Mouse (Mus musculus): ENCODE data around the gene Gm10053. TPM values are rescaled to one million over a fixed set of nuclear protein-coding genes. Genes with fewer than 3 reads are reported as not detected.
A peak's percentile ranks its signal among the peaks of the same experiment; 100 is the strongest.

The Gm10053 gene
- total RNA-seq, 2 experiments from 2014 or later = 979 to 1,022 TPM

DNA sequence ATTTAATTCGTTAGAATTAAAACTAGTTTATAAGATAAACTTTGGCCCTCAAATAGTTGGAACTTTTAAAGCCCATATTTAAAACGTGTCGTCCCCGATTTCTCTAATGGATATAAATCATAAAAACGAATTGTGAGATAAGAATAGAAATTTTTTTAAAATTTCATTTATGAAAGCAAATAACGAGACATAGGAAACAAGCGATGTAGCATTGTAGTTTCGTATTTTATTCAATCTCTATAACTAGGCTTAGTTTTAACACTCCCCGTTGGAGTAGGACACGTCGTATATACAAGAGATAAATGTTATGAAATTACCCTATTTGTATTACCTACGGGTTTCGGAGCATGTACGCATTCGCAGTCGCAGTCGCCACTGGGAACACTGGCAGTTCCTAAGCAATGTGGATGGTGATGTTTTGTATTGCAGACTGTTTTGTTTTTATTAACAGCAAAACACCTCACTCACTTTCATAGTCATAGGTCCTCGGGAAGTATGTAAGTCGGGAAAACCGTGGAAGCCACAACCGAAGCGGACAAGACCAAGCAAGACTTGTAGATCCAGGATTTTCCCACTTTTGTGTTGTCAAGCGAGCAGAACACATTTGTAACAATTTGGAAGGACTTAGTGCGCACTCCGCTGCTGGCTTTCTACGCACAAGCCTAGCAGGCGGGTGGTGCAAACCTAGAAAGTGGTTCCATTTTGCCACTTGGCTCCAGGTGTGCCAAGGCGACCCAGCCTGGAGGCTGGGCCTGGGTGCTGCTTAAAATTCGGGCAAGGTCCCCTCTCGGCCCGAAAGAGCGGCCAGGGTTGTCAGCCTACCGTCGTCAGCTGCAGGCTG is 23.5 kb downstream of the Gm10053 start:
- intact Hi-C loops (cut with DNase I) = no loop called here
- peak; percentile 21 to 38 for DNase-seq

DNA sequence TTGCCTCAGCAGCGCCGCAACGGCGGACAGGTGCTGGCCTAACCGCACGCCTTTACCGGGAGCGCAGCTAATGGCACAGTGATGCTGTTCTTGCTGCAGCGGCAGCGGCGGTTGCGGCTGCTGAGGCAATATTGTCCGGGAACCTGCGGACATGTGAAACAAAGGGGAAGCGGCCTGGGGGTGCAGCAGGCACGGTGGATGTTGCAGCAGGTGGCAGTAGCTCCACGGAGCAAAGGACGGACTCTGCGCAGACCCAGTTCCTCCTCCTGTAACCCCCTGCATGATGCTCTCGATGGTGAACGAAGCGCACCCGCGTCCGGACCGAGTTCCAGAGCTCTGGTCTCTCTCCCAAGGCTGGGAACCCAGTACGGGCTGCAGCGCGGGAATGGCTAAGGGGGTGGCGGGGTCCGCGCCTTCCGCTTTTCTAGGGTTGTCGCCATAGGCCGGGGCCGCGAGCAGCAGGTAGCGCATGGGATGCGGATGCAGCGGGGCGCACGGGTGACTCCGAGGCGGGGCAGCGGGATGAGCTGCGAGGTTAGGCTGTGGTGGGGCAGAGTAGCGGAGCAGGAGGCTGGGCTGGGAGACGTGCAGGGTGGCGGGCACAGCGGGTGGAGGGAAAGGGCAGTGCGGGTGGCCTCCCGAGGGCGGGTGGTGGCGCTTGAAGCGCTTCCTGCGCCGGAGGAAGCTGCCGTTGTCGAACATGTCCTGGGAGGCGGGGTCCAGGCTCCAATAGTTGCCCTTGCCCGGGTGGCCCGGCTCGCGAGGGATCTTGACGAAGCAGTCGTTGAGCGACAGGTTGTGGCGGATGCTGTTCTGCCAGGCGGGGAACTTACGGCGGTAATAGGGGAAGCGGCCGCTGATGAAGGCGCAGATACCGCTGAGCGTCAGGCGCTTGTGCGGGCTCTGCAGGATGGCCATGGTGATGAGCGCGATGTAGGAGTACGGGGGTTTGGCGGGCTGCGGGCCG is 24.4 kb downstream of the Gm10053 start:
- intact Hi-C loops (cut with DNase I) = no loop called here
- DNase-seq = peak in 1 of 2 experiments; percentile 31

DNA sequence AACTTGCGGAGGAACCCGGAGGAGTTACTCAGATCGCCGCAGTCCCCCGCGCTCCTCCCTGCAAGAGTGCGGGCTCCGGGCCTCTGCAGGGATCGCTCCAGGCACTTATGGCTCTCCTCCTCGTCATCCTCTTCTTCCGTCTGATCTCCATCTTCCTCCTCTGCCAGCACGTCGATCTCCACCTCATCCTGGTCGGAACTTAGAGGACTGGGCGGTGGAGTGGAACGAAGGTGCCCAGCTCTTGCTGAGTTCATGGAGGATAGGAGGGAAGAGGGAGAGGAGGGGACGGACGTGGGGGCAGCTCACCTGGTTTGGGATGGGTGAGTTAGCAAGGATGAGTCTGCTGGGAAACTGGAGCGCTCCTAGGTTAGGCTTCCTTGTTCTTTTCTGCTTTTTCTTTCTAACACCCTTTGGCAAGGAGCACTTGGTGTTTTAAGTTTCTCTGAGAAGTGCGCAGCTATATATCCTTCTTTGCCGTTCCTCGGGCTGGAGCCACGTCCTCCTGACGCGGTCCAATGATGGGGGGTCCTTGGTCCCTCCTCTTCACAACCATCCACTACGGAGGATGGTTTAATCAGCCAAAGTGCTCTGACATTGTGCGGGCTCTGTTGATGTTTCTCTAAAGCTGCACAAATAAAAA is 25.2 kb downstream of the Gm10053 start, which contains the start of gene Foxd4:
Gene Foxd4 (minus strand): TSS at position 617 of the 640 bp plus-strand sequence.
- DNase-seq = no peak
- intact Hi-C loops (cut with DNase I) = no loop called here

DNA sequence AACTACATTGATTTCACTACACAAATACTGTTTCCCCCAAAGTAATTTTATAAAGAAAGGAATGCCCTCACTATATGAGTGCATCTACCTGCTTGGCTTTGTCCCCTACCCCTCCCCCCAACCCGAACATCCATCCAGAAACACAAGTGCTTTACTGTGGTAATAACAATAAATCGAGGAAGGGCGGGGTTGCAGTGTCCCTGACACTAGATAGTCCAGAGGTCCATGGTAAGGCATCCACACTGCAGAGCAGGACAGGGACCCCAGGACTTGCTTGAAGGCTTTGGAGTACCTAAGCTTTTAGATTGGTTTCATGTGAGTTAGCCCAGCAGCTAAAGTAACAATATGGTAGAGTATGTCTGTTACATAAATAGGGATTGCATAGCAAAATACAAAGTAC is 26.2 kb downstream of the Gm10053 start:
- intact Hi-C loops (cut with DNase I) = no loop called here

DNA sequence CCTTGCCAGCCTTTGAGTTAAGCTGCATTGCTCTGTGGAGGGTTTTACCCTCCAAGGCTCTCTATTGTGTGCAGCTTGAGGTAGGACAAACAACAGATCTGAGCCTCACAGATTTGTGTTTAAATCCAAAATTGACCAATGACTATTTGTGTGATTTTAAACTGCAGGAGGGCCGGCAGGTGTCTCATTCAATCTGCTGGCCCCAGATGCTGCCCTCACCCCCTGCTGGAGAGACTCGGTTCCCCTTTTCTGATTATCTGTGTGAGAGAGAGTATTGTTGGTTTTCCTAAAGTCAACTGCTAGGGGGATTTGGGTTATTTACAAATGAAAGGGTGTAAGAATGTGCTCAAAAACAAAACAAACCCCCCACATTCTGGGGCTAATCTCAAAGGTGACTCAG is 26.8 kb downstream of the Gm10053 start:
- intact Hi-C loops (cut with DNase I) = no loop called here
- no peak for DNase-seq

More for the DNA sequence above, 26.2 kb downstream of the Gm10053 start:
- DNase-seq = no peak

DNA sequence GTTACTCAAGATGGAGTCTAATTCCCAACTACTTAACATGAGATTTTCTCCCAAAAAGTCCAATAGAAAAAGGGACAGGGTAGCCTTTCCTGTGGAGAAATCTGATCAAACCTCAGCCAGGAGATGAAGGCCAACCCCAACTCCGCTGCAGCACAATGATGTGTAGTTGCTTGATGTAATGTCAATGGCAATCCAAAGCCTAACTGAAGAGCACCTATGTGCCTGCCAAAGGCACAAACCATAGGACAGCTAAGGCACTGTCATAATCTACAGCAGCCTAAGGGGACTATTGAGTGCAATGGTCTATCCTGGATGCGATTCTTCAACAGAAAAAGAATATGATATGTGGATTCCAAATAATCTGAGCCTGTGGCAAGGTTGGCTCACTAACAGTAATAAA is 27.3 kb downstream of the Gm10053 start:
- no peak for DNase-seq
- intact Hi-C loops (cut with DNase I) = no loop called here

DNA sequence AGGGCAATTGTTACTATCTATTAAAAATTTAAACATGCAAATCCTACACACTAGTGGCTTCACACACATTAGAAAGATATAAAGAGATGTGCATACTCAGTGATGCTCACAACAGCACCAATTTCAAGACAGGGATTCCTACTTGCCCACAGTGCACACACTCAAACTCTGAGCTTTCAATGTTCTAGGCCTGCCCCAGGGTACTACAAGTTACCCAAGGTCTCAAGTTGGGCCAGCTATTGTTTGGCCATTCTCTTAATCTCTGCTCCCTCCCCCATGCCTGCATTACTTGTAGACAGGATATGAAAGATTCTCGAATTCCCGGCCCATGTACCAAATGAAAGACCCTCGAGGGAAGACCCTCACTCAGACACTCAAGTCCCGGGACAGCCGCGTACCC is 32.2 kb downstream of the Gm10053 start:
- DNase-seq = no peak
- intact Hi-C loops (cut with DNase I) = no loop called here

DNA sequence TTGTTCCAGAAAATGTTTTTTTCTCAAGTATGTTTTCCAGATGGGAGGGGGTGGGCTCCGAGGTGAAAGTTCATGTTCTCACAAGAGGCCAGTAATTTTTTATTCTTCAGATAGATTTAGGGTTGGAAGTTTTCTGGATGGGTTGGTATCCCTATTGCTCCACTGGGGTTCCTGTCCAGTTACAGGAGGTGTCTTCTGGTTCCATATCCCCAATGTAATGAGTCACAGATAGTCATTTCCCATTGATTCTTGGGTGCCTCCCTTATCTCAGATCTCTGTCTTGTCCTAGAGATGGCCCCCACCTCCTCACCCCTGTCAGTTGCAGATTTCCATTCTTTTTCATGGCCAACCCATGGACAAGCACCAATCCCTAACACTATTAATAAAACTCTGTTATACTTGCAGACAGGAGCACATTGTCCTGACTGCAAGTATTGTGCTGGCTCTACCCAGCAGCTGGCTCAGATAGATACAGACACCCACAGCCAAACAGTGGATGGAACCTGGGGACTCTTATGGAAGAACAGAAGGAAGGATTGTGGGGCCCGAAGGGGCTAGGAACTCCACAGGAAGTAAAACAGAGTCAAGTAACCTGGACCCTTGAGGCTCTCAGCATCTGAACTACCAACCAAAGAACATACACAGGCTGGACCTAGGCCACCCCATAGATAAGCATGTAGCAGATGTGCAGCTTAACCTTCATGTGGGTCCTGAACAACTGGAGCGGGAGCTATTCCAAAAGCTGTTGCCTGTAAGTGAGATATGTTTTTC is 33.1 kb downstream of the Gm10053 start:
- intact Hi-C loops (cut with DNase I) = no loop called here
- no peak for DNase-seq

DNA sequence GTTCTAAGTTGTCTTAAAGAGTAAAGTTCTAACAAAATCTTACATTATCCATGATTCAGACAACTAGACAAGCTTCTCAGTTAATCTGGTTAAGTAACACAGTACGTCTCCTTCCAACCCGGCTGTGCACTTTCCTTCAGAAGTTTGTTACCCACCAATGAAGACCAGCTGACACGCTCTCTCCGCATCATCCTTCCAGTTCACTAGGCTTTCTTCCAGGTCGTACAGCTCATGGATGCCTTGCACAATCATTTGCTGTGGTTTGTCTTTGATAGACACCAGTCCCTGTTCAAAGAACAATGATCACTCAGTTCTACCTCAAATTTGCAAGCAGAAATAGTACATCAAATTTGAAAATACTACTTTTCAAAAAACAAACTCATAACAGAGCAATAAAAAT is 45.4 kb downstream of the Gm10053 start:
- DNase-seq = no peak
- intact Hi-C loops (cut with DNase I) = no loop called here

Other genes with a start within 250 kb of the Gm10053 start
- under 1 TPM; 0.07 to 0.12 TPM for gene Tmem252, start 201.7 kb upstream of the Gm10053 start, total RNA-seq (2021)
- 10 to 100 TPM; 97.4 to 98.8 TPM for gene Pgm5, start 13.8 kb upstream of the Gm10053 start, total RNA-seq (2021)
- gene Foxd4, start 25.5 kb downstream of the Gm10053 start, total RNA-seq (2021) = not detected
- 10 to 100 TPM; 11.5 to 12.3 TPM for gene Cbwd1, start 85.9 kb downstream of the Gm10053 start, total RNA-seq (2021)
- 10 to 100 TPM; 16.3 to 18.5 TPM for gene Dock8, start 123.8 kb downstream of the Gm10053 start, total RNA-seq (2021)

Data from heart, postnatal 10 days (tissue).